Mouse (Mus musculus) lung, postnatal 0 days (tissue): ENCODE data around the gene Wdfy1. TPM values are rescaled to one million over a fixed set of nuclear protein-coding genes. Genes with fewer than 3 reads are reported as not detected.

Experiments used
- ATAC-seq: fragments of 200-750 bp; cut with Nextera tagmentation; 2 replicates; pipeline ENCODE4 v1.8.0; 2017; ENCODE audit warnings: moderate library complexity
- DNase-seq: peaks from one replicate; pipeline ENCODE4 v3.0.0-alpha.2; 2016; ENCODE audit warnings: low spot score
- H3K27ac ChIP-seq: fragments of 300-500 bp; sonication (generic); 2 replicates; pipeline ENCODE4 v1.5.1; 2014; ENCODE audit warnings: antibody characterized with exemption, mild to moderate bottlenecking, low read length, mixed read lengths
- H3K27me3 ChIP-seq: fragments of 300-500 bp; sonication (generic); replicated peaks from 2 replicates; pipeline ENCODE4 v1.6.1; 2014; ENCODE audit warnings: low read length, mixed read lengths; ENCODE audit not compliant: insufficient read depth
- H3K36me3 ChIP-seq: fragments of 300-500 bp; sonication (generic); 2 replicates; pipeline ENCODE4 v1.6.1; 2014; ENCODE audit warnings: low read length, mixed read lengths; ENCODE audit not compliant: insufficient read depth
- H3K4me1 ChIP-seq: fragments of 300-500 bp; sonication (generic); 2 replicates; pipeline ENCODE4 v1.6.1; 2014; ENCODE audit warnings: antibody characterized with exemption, low read depth, low read length, mixed read lengths; ENCODE audit not compliant: insufficient read depth
- H3K4me2 ChIP-seq: fragments of 300-500 bp; sonication (generic); replicated peaks from 2 replicates; pipeline ENCODE4 v1.6.1; 2014; ENCODE audit warnings: low read depth, mild to moderate bottlenecking, low read length, moderate library complexity, mixed read lengths
- H3K4me3 ChIP-seq: fragments of 300-500 bp; sonication (generic); 2 replicates; pipeline ENCODE4 v1.5.1; 2014; ENCODE audit warnings: low read depth, low read length
- H3K9ac ChIP-seq: fragments of 300-500 bp; sonication (generic); replicated peaks from 2 replicates; pipeline ENCODE4 v1.6.1; 2014; ENCODE audit warnings: low read depth, mild to moderate bottlenecking
- H3K9me3 ChIP-seq: fragments of 300-500 bp; sonication (generic); 2 replicates; pipeline ENCODE4 v1.6.1; 2016; ENCODE audit warnings: low read length, mixed read lengths
- CTCF ChIP-seq: IDR thresholded peaks from 2 replicates; pipeline ENCODE4 v1.5.1; 2016; ENCODE audit warnings: antibody characterized with exemption, mild to moderate bottlenecking
- EP300 ChIP-seq: IDR thresholded peaks from 2 replicates; pipeline ENCODE4 v1.6.1; 2016; ENCODE audit warnings: antibody characterized with exemption, mild to moderate bottlenecking, control low read depth
- WGBS: fragments of 180-500 bp; shearing (Covaris S2); extraction: QIAGEN DNeasy Blood & Tissue Kit; methylation state at CpG from one replicate; pipeline ENCODE4 v1.1.7; 2014; 5-methylcytosine and 5-hydroxymethylcytosine counted together
- polyA plus RNA-seq: library from polyadenylated mRNA; unstranded; fragments of >200 nt; fragmentation: Nextera tagmentation; extraction: Ambion mirVana; gene quantifications from 2 replicates; pipeline ENCODE4 v1.2.1, GENCODE M21; 2015

The Wdfy1 gene
- polyA plus RNA-seq, 1 experiment from 2014 or later = 63.1 TPM

GRCm38 (mm10) chr1:79757597-79757996 is 18.3 kb downstream of the Wdfy1 start:
- no peaks in the 10 kb centered on the region for H3K27me3 ChIP-seq
- no peak overlapping the region for H3K4me3 ChIP-seq
- no peaks in the 10 kb centered on the region for H3K9me3 ChIP-seq
- TF ChIP-seq EP300 (no peak), CTCF (no peak)
- H3K36me3 ChIP-seq = no peaks in the 10 kb centered on the region
- ATAC-seq = no peak
- no peak for DNase-seq
- peaks cover 20% of the 10 kb centered on the region for H3K4me1 ChIP-seq
- H3K9ac ChIP-seq = no peak overlapping the region
- no peak overlapping the region for H3K4me2 ChIP-seq
- H3K27ac ChIP-seq = no peak overlapping the region
- WGBS = 50% methylated on average over 4 of the region's 4 CpGs

- no peak overlapping the region for H3K4me3 ChIP-seq
- no peaks in the 10 kb centered on the region for H3K9me3 ChIP-seq
- 55% methylated on average over 7 of the region's 7 CpGs for WGBS
- ATAC-seq (no peak), DNase-seq (no peak)
- H3K4me1 ChIP-seq = peaks cover 20% of the 10 kb centered on the region
- H3K27me3 ChIP-seq = no peaks in the 10 kb centered on the region
- TF ChIP-seq EP300 (no peak), CTCF (no peak)
- no peak overlapping the region for H3K27ac ChIP-seq
- H3K9ac ChIP-seq = no peak overlapping the region
- no peaks in the 10 kb centered on the region for H3K36me3 ChIP-seq
- H3K4me2 ChIP-seq = no peak overlapping the region
Observed at GRCm38 (mm10) chr1:79757161-79757560, 18.8 kb downstream of the Wdfy1 start.

- H3K4me2 ChIP-seq = no peak overlapping the region
- no peaks in the 10 kb centered on the region for H3K9me3 ChIP-seq
- no peak overlapping the region for H3K27ac ChIP-seq
- TF ChIP-seq EP300 = no peak
- TF ChIP-seq CTCF = no peak
- no peak overlapping the region for H3K4me3 ChIP-seq
- DNase-seq = no peak
- H3K9ac ChIP-seq = no peak overlapping the region
- WGBS = 81% methylated on average over 5 of the region's 5 CpGs
- peaks cover 23% of the 10 kb centered on the region for H3K4me1 ChIP-seq
- H3K27me3 ChIP-seq = no peaks in the 10 kb centered on the region
- no peaks in the 10 kb centered on the region for H3K36me3 ChIP-seq
- ATAC-seq = no peak
Observed at GRCm38 (mm10) chr1:79756417-79756816, 19.5 kb downstream of the Wdfy1 start.

GRCm38 (mm10) chr1:79755376-79755775 is 20.6 kb downstream of the Wdfy1 start:
- H3K27me3 ChIP-seq = no peaks in the 10 kb centered on the region
- 61% methylated on average over 2 of the region's 2 CpGs for WGBS
- DNase-seq = no peak

GRCm38 (mm10) chr1:79754936-79755335 is 21.0 kb downstream of the Wdfy1 start:
- 87% methylated on average over 3 of the region's 3 CpGs for WGBS
- no peak overlapping the region for H3K27ac ChIP-seq
- no peak overlapping the region for H3K4me3 ChIP-seq
- no peak for ATAC-seq
- TF ChIP-seq EP300 (no peak), CTCF (no peak)
- H3K9me3 ChIP-seq = no peaks in the 10 kb centered on the region
- H3K36me3 ChIP-seq = no peaks in the 10 kb centered on the region
- DNase-seq = no peak
- no peaks in the 10 kb centered on the region for H3K27me3 ChIP-seq
- no peak overlapping the region for H3K9ac ChIP-seq
- peaks cover 19% of the 10 kb centered on the region; the same call in 1 of the 2 replicates for H3K4me1 ChIP-seq
- H3K4me2 ChIP-seq = no peak overlapping the region

More at GRCm38 (mm10) chr1:79755376-79755775, 20.6 kb downstream of the Wdfy1 start:
- TF ChIP-seq CTCF = no peak
- TF ChIP-seq EP300 = no peak
- no peak overlapping the region for H3K27ac ChIP-seq
- H3K4me1 ChIP-seq = peaks cover 21% of the 10 kb centered on the region; the same call in 1 of the 2 replicates
- H3K36me3 ChIP-seq = no peaks in the 10 kb centered on the region
- ATAC-seq = no peak
- H3K9me3 ChIP-seq = no peaks in the 10 kb centered on the region
- no peak overlapping the region for H3K4me3 ChIP-seq
- no peak overlapping the region for H3K9ac ChIP-seq
- no peak overlapping the region for H3K4me2 ChIP-seq

- no peaks in the 10 kb centered on the region for H3K27me3 ChIP-seq
- peaks cover 15% of the 10 kb centered on the region; the same call in 1 of the 2 replicates for H3K4me1 ChIP-seq
- DNase-seq (no peak), ATAC-seq (no peak)
- H3K27ac ChIP-seq = peak overlapping the region; percentile 34
- 81% methylated on average over 3 of the region's 3 CpGs for WGBS
- TF ChIP-seq CTCF (no peak), EP300 (no peak)
- H3K36me3 ChIP-seq = no peaks in the 10 kb centered on the region
- H3K4me2 ChIP-seq = no peak overlapping the region
- no peak overlapping the region for H3K9ac ChIP-seq
- H3K4me3 ChIP-seq = no peak overlapping the region
- H3K9me3 ChIP-seq = no peaks in the 10 kb centered on the region
Observed at GRCm38 (mm10) chr1:79753456-79753855, 22.5 kb downstream of the Wdfy1 start.
